Mouse (Mus musculus): Measurements from ENCODE around the gene Sema6b. TPM values are rescaled to one million over a fixed set of nuclear protein-coding genes. Genes with fewer than 3 reads are reported as not detected.

Sema6b gene
- 51.8 and 54.3 TPM in 2 replicates for polyA plus RNA-seq (2012; rRNA removed)

GRCm38 (mm10) chr17:56139858-56140595 is at the start of gene Sema6b:
Sema6b (minus strand) TSS chr17:56140343.
- 2% methylated on average over 79 of the region's 79 CpGs for WGBS
- H3K4me1 ChIP-seq (ENCODE audit: control insufficient read depth, insufficient read depth, low read length), result peaks cover 13% of the 10 kb centered on the region
- TF ChIP-seq CTCF (IDR thresholded peaks at IDR 0.05; ENCODE audit: borderline replicate concordance, insufficient read depth, low read depth, low read length), result no peak
- TF ChIP-seq POLR2A (IDR thresholded peaks at IDR 0.05; ENCODE audit: borderline replicate concordance, insufficient read depth, low read length), result peak; percentile 41; the same call in 1 of the 2 replicates
- H3K27me3 ChIP-seq (ENCODE audit: control insufficient read depth, insufficient read depth, low read length), result no peaks in the 10 kb centered on the region
- H3K4me3 ChIP-seq (replicated peaks; ENCODE audit: insufficient read depth, low read depth, low read length), result peak within 1 kb of the TSS; percentile 60
- peak; percentile 82 to 89 for DNase-seq
- peak within 1 kb of the TSS; percentile 65 for H3K27ac ChIP-seq (ENCODE audit: insufficient read depth, low read length)

GRCm38 (mm10) chr17:56185281-56186141 is 45.4 kb upstream of the Sema6b start:
- TF ChIP-seq POLR2A (IDR thresholded peaks at IDR 0.05; ENCODE audit: borderline replicate concordance, insufficient read depth, low read length) (no peak), CTCF (IDR thresholded peaks at IDR 0.05; ENCODE audit: borderline replicate concordance, insufficient read depth, low read depth, low read length) (no peak)
- DNase-seq, result peak; percentile 37 to 44
- Histone ChIP-seq H3K27ac (ENCODE audit: insufficient read depth, low read length) (peak overlapping the region; percentile 59; the same call in 1 of the 2 replicates), H3K27me3 (ENCODE audit: control insufficient read depth, insufficient read depth, low read length) (no peaks in the 10 kb centered on the region), H3K4me3 (replicated peaks; ENCODE audit: insufficient read depth, low read depth, low read length) (no peak overlapping the region), H3K4me1 (ENCODE audit: control insufficient read depth, insufficient read depth, low read length) (no peaks in the 10 kb centered on the region)
- WGBS, result 7% methylated on average over 11 of the region's 11 CpGs

- TF ChIP-seq CTCF (IDR thresholded peaks at IDR 0.05; ENCODE audit: borderline replicate concordance, insufficient read depth, low read depth, low read length) (no peak), POLR2A (IDR thresholded peaks at IDR 0.05; ENCODE audit: borderline replicate concordance, insufficient read depth, low read length) (peak; percentile 80)
- H3K27me3 ChIP-seq (ENCODE audit: control insufficient read depth, insufficient read depth, low read length), result no peaks in the 10 kb centered on the region
- peak within 1 kb of the TSS; percentile 49; the same call in 1 of the 2 replicates for H3K27ac ChIP-seq (ENCODE audit: insufficient read depth, low read length)
- peak; percentile 95 for DNase-seq
- H3K4me3 ChIP-seq (replicated peaks; ENCODE audit: insufficient read depth, low read depth, low read length), result peak within 1 kb of the TSS; percentile 88
- WGBS, result under 1% methylated on average over 47 of the region's 47 CpGs
- H3K4me1 ChIP-seq (ENCODE audit: control insufficient read depth, insufficient read depth, low read length), result no peaks in the 10 kb centered on the region
These were observed 43.5 kb upstream of the Sema6b start, which contains the start of gene Mydgf for GRCm38 (mm10) chr17:56183658-56184103. Mydgf (minus strand) TSS chr17:56183920.

GRCm38 (mm10) chr17:56182975-56183657 is 43.0 kb upstream of the Sema6b start:
- no peak for DNase-seq
- H3K4me3 ChIP-seq (replicated peaks; ENCODE audit: insufficient read depth, low read depth, low read length), result peak overlapping the region; percentile 88
- H3K27me3 ChIP-seq (ENCODE audit: control insufficient read depth, insufficient read depth, low read length), result no peaks in the 10 kb centered on the region
- WGBS, result 3% methylated on average over 14 of the region's 14 CpGs
- TF ChIP-seq CTCF (IDR thresholded peaks at IDR 0.05; ENCODE audit: borderline replicate concordance, insufficient read depth, low read depth, low read length) (no peak), POLR2A (IDR thresholded peaks at IDR 0.05; ENCODE audit: borderline replicate concordance, insufficient read depth, low read length) (no peak)
- H3K27ac ChIP-seq (ENCODE audit: insufficient read depth, low read length), result peak overlapping the region; percentile 49; the same call in 1 of the 2 replicates
- no peaks in the 10 kb centered on the region for H3K4me1 ChIP-seq (ENCODE audit: control insufficient read depth, insufficient read depth, low read length)

GRCm38 (mm10) chr17:56175416-56175815 is 35.3 kb upstream of the Sema6b start:
- H3K27ac ChIP-seq (ENCODE audit: insufficient read depth, low read length), result no peak overlapping the region
- DNase-seq, result no peak
- TF ChIP-seq CTCF (IDR thresholded peaks at IDR 0.05; ENCODE audit: borderline replicate concordance, insufficient read depth, low read depth, low read length), result no peak
- no peak for TF ChIP-seq POLR2A (IDR thresholded peaks at IDR 0.05; ENCODE audit: borderline replicate concordance, insufficient read depth, low read length)

GRCm38 (mm10) chr17:56173401-56174046 is 33.4 kb upstream of the Sema6b start:
- no peak for TF ChIP-seq CTCF (IDR thresholded peaks at IDR 0.05; ENCODE audit: borderline replicate concordance, insufficient read depth, low read depth, low read length)
- Histone ChIP-seq H3K4me3 (replicated peaks; ENCODE audit: insufficient read depth, low read depth, low read length) (no peak overlapping the region), H3K27ac (ENCODE audit: insufficient read depth, low read length) (no peak overlapping the region), H3K4me1 (ENCODE audit: control insufficient read depth, insufficient read depth, low read length) (no peaks in the 10 kb centered on the region), H3K27me3 (ENCODE audit: control insufficient read depth, insufficient read depth, low read length) (no peaks in the 10 kb centered on the region)
- 59% methylated on average over 10 of the region's 10 CpGs for WGBS
- no peak for DNase-seq

More at GRCm38 (mm10) chr17:56175416-56175815, 35.3 kb upstream of the Sema6b start:
- no peak overlapping the region for H3K4me3 ChIP-seq (replicated peaks; ENCODE audit: insufficient read depth, low read depth, low read length)
- WGBS, result 100% methylated on average over 3 of the region's 3 CpGs
- no peaks in the 10 kb centered on the region for H3K4me1 ChIP-seq (ENCODE audit: control insufficient read depth, insufficient read depth, low read length)
- H3K27me3 ChIP-seq (ENCODE audit: control insufficient read depth, insufficient read depth, low read length), result no peaks in the 10 kb centered on the region

GRCm38 (mm10) chr17:56171881-56172280 is 31.7 kb upstream of the Sema6b start:
- no peak for DNase-seq
- Histone ChIP-seq H3K4me3 (replicated peaks; ENCODE audit: insufficient read depth, low read depth, low read length) (no peak overlapping the region), H3K4me1 (ENCODE audit: control insufficient read depth, insufficient read depth, low read length) (no peaks in the 10 kb centered on the region), H3K27ac (ENCODE audit: insufficient read depth, low read length) (no peak overlapping the region), H3K27me3 (ENCODE audit: control insufficient read depth, insufficient read depth, low read length) (no peaks in the 10 kb centered on the region)
- WGBS, result 58% methylated on average over 17 of the region's 17 CpGs
- TF ChIP-seq CTCF (IDR thresholded peaks at IDR 0.05; ENCODE audit: borderline replicate concordance, insufficient read depth, low read depth, low read length) (no peak), POLR2A (IDR thresholded peaks at IDR 0.05; ENCODE audit: borderline replicate concordance, insufficient read depth, low read length) (no peak)

Measured in cerebellum, adult 2 months (tissue).